Mouse (Mus musculus) E14TG2a.4 (cell line): ENCODE data around the gene Tacc2.

Experiments used
- H3K27me3 ChIP-seq: 2 replicates; pipeline ENCODE4 v1.6.1; 2014; ENCODE audit warnings: low read length, control low read depth; ENCODE audit not compliant: insufficient read depth
- H3K36me3 ChIP-seq: 2 replicates; pipeline ENCODE4 v1.6.1; 2014; ENCODE audit warnings: low read length, control low read depth; ENCODE audit not compliant: insufficient read depth
- H3K4me1 ChIP-seq: replicated peaks from 2 replicates; pipeline ENCODE4 v1.6.1; 2014; ENCODE audit warnings: low read depth, low read length, control low read depth
- H3K4me3 ChIP-seq: replicated peaks from 2 replicates; pipeline ENCODE4 v1.5.1; 2014; ENCODE audit warnings: mild to moderate bottlenecking, low read length
- H3K9me3 ChIP-seq: 2 replicates; pipeline ENCODE4 v1.6.1; 2014; ENCODE audit warnings: low read length, control low read depth
- CTCF ChIP-seq: conservative IDR thresholded peaks from 2 replicates; pipeline ENCODE4 v1.5.1; 2014; ENCODE audit warnings: low read length
- NANOG ChIP-seq: IDR thresholded peaks from 2 replicates; pipeline ENCODE4 v1.6.1; 2014; ENCODE audit warnings: borderline replicate concordance, low read length, mixed read lengths
- POU5F1 ChIP-seq: IDR thresholded peaks from 2 replicates; pipeline ENCODE4 v1.6.1; 2014; ENCODE audit warnings: low read length, borderline replicate concordance

The Tacc2 gene

DNA sequence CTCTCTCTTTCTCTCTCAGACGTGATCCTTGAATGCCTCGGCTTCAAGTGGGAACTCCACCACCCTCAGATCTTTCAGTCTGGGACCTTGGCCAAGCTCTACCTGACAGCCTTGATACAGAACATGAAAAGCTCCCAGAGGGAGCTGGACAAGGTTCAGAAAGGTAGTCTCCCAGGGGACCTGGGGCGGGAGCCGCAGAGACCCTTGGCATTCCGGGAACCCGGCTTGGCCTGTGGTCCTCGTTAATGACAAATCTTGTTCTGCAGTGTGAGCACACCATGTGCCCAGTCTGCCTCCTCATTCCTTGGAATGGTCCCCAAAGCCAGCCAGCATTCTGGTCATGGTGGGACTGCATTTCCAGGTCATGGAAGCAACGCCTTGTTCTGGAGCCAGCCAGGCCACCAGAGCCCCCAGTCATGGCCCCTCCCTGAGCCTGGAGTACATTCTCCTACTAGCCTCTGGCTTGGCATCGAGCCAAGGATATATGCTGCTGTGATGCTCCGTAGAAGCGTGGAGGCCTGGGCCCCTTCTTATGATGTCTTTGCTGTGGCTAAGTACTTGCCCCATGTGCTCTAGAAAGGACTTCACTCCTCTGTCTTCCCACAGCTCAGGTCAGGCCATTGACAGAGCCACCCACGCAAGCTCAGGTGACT is 208.8 kb downstream of the Tacc2 start:
- H3K36me3 ChIP-seq = no peaks in the 10 kb centered on the region
- peaks cover 15% of the 10 kb centered on the region for H3K4me1 ChIP-seq
- peaks cover 5% of the 10 kb centered on the region; the same call in 1 of the 2 replicates for H3K27me3 ChIP-seq
- no peaks in the 10 kb centered on the region for H3K9me3 ChIP-seq
- H3K4me3 ChIP-seq = no peak overlapping the region
- TF ChIP-seq POU5F1 (no peak), NANOG (no peak)

DNA sequence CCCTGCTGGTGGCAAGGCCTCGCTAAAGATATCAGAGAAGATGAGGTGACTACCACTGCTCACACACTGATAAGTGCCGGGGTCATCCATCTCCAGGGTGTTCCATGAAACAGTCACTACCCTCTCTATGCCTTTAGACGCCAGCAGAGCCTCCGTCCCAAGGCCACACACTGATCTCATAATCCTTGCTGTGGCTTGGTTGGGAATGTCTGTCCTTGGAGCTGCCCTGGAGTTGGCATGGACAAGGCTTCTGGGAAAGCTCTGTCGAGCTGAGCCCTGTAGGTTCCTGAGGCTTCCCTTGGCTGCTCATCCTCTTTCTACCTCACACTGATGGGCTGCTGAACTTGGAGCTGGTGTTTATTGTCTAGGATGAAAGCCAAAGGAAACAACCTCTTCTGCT is 209.5 kb downstream of the Tacc2 start:
- TF ChIP-seq NANOG (no peak), CTCF (no peak), POU5F1 (no peak)
- Histone ChIP-seq H3K4me3 (no peak overlapping the region), H3K9me3 (no peaks in the 10 kb centered on the region)

DNA sequence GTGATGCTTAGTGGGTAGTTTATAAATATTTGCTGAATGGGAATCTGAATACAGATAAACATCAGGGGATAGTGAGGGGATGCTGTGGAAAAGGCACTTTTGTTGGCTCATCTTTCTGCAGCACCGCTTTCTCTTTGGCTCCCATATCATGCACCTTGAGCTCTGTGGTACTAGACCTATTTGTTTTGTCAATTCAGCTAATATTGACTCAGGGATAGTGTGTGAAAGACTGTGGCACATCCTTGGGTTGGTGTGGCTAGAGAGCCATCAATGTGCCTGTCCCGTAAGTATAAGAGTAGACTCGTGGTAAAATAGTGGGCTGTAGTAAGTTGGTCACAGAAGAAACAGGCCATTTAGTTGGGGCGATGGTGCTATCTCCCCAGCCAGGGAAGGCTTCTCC is 210.3 kb downstream of the Tacc2 start:
- TF ChIP-seq NANOG = no peak
- TF ChIP-seq POU5F1 = no peak
- TF ChIP-seq CTCF = no peak
- Histone ChIP-seq H3K4me3 (no peak overlapping the region), H3K27me3 (0 out of 2 replicates have a peak, but pooled peaks cover 7% of the 10 kb centered on the region), H3K4me1 (peaks cover 19% of the 10 kb centered on the region), H3K9me3 (no peaks in the 10 kb centered on the region), H3K36me3 (no peaks in the 10 kb centered on the region)

More for the DNA sequence above, 209.5 kb downstream of the Tacc2 start:
- Histone ChIP-seq H3K4me1 (peaks cover 17% of the 10 kb centered on the region), H3K27me3 (peaks cover 5% of the 10 kb centered on the region; the same call in 1 of the 2 replicates), H3K36me3 (no peaks in the 10 kb centered on the region)

DNA sequence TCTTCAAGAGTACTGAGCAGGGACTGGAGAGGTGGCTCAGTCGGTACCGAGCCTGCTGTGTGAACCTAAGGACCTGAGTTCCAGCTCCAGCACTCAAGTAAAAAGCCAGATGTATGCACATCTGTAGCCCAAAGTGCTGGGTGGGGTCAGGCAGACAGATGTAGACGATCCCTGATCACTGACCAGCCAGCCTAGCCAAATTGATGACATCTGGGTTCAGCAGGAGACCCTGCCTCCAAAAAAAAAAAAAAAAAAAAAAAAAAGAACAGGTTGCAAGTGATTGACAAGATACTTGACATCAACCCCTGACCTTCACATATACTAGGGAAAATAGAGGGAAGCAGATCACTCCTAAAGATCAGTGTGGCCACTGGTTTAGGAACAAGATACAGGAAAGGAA is 211.7 kb downstream of the Tacc2 start:
- H3K4me3 ChIP-seq = peak overlapping the region; percentile 71
- no peaks in the 10 kb centered on the region for H3K36me3 ChIP-seq
- no peaks in the 10 kb centered on the region for H3K9me3 ChIP-seq
- TF ChIP-seq NANOG (no peak), CTCF (no peak), POU5F1 (no peak)
- H3K4me1 ChIP-seq = peaks cover 19% of the 10 kb centered on the region
- 0 out of 2 replicates have a peak, but pooled peaks cover 3% of the 10 kb centered on the region for H3K27me3 ChIP-seq

DNA sequence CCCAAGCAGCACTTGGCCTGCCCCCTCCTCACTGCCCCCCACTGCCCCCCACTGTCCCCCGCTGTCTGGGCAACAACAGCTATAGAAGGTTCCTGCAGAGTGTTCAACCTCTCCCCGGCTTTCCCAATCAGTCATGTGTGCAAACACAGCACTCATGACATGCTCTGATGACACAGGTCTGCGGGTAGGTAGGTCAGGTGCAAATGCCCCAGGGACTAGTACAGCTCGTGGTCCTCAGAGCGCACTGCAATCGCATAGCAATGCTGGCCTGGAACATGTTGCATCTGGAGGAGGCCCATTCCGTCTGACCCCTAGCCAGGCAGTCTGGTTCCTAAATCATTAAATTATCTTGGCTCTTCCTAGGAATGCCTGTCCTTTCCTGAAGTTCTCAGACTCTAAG is 212.2 kb downstream of the Tacc2 start:
- TF ChIP-seq CTCF = no peak
- no peak for TF ChIP-seq NANOG
- TF ChIP-seq POU5F1 = no peak
- H3K9me3 ChIP-seq = no peaks in the 10 kb centered on the region
- peaks cover 19% of the 10 kb centered on the region for H3K4me1 ChIP-seq
- H3K4me3 ChIP-seq = no peak overlapping the region
- H3K27me3 ChIP-seq = 0 out of 2 replicates have a peak, but pooled peaks cover 3% of the 10 kb centered on the region
- H3K36me3 ChIP-seq = no peaks in the 10 kb centered on the region

DNA sequence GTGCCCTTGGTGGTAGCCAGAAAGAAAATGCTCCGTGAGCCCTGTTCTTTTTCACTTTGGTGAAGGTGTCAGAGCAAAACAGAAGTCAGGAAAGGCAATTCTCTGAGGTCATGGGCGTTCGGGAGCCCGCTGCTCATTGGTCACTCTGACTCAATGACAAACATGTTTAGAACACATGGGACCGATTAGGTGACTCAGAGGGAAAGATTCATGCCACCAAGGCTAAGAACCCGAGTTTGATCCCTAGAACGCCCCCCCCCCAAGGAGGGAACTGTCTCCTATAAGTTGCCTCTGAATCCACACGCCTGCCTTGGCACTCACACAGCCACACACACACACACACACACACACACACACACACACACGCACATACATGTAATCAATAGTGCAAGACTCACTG is 216.4 kb downstream of the Tacc2 start:
- Histone ChIP-seq H3K4me3 (no peak overlapping the region), H3K36me3 (no peaks in the 10 kb centered on the region), H3K4me1 (peaks cover 35% of the 10 kb centered on the region), H3K27me3 (0 out of 2 replicates have a peak, but pooled peaks cover 3% of the 10 kb centered on the region), H3K9me3 (no peaks in the 10 kb centered on the region)
- TF ChIP-seq CTCF = no peak
- TF ChIP-seq NANOG = no peak

DNA sequence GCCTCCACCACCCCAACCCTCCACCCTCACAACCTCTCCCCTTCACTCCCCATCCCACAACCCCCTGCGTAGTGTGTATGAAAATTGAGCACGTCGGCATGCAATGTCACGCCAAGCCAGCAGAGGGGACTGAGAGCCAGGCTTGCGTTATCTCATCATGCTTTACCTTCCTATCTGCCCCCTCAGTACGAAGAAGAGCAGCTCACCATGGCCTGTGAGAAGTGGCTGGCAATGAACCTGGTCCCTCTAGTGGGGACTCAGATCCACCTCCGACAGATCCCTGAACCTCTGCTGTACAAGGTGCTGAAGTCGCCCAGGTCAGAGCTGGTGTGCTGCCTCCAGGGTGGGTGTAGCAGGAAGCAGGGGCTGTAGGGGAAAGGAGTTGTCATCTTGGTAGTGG is 219.5 kb downstream of the Tacc2 start:
- 0 out of 2 replicates have a peak, but pooled peaks cover 3% of the 10 kb centered on the region for H3K27me3 ChIP-seq
- no peak for TF ChIP-seq POU5F1
- peak; percentile 36 for TF ChIP-seq CTCF
- no peaks in the 10 kb centered on the region for H3K9me3 ChIP-seq
- H3K4me1 ChIP-seq = peaks cover 22% of the 10 kb centered on the region
- H3K36me3 ChIP-seq = no peaks in the 10 kb centered on the region
- H3K4me3 ChIP-seq = peak overlapping the region; percentile 32; the same call in 1 of the 2 replicates

DNA sequence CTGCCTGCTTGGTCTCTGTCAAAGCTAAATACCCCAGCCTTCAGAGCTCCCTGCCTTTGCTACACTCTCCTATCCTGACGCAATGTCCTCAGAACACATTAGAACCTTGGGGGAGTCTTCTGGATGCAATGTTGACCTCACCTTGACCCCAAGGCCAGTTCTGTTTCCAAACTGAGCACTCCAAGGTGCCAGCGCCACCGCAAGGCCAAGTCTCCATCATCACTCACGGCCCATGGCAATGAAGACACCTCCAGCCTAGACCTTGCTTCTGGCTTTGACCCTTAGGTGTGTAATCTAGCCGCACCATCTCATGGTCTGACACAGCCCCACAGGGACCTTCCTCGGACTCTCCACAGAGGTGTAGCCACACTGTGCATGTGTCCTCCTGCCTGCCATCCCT is 220.3 kb downstream of the Tacc2 start:
- H3K4me3 ChIP-seq = no peak overlapping the region
- H3K36me3 ChIP-seq = no peaks in the 10 kb centered on the region
- peaks cover 21% of the 10 kb centered on the region for H3K4me1 ChIP-seq
- TF ChIP-seq CTCF (no peak), NANOG (no peak), POU5F1 (no peak)
- H3K9me3 ChIP-seq = no peaks in the 10 kb centered on the region
- no peaks in the 10 kb centered on the region for H3K27me3 ChIP-seq

DNA sequence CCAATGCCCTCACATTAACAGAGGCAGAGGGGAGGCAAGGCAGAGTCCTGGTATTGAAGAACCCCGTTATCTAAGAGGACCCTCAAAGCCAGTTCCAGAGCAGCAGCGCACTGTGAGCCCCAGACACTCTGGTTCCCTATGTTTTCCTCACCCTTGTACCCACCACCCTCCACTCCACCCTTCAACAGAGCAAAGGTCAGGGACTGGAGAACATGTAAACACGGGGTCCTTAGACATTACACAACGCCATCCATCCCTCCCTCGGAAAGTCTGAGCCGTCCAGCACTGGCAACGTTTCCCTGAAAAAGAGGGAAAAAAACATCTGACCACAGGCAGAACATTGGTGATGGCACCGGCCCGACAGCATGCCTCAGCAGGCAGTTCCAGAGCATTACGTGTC is 222.2 kb downstream of the Tacc2 start:
- Histone ChIP-seq H3K27me3 (0 out of 2 replicates have a peak, but pooled peaks cover 1% of the 10 kb centered on the region), H3K4me1 (peaks cover 30% of the 10 kb centered on the region), H3K4me3 (no peak overlapping the region), H3K36me3 (no peaks in the 10 kb centered on the region), H3K9me3 (no peaks in the 10 kb centered on the region)
- TF ChIP-seq CTCF (no peak), POU5F1 (no peak), NANOG (no peak)
